Mouse (Mus musculus) left cerebral cortex, postnatal 4 days (tissue): ENCODE measurements around the gene Oog2. TPM values are rescaled to one million over a fixed set of nuclear protein-coding genes. Genes with fewer than 3 reads are reported as not detected.
"Not testable (repeated sequence)": the region's sequence is repeated elsewhere in the genome, so short reads cannot be mapped to it uniquely, and the experiment has no call there.

Experiments used
- DNase-seq: peaks from one replicate; pipeline ENCODE4 v3.0.0-alpha.2; 2022
- intact Hi-C: fragments of 180-260 bp; cut with DNase I; formaldehyde crosslinking; loops from one replicate; pipeline ENCODE4 v1.15.1; 2025
- total RNA-seq, 2 experiments: library from RNA; stranded (reverse); gene quantifications; 2 replicates each; pipeline ENCODE4 v1.2.3; 2021

The Oog2 gene
- not detected for total RNA-seq

GRCm38 (mm10) chr4:144190419-144190818, at the start of gene Oog2:
Oog2 (plus strand) TSS chr4:144190719.
- intact Hi-C loops = no loop called here
- DNase-seq = no peak

- intact Hi-C loops = no loop called here
- DNase-seq = no peak
Measured at GRCm38 (mm10) chr4:144162563-144162962, 28.0 kb upstream of the Oog2 start, which contains the start of gene Oog3. Oog3 (minus strand) TSS chr4:144162663.

GRCm38 (mm10) chr4:144213218-144213617, 22.7 kb downstream of the Oog2 start, which contains the start of gene C87977:
C87977 (minus strand) TSS chr4:144213318.
- intact Hi-C loops, DNase-seq: not testable (repeated sequence)

Other genes with a start within 250 kb of the Oog2 start
- not detected for gene Pramef25, start 239.7 kb upstream of the Oog2 start, total RNA-seq
- not detected for gene Gm13101, start 223.8 kb upstream of the Oog2 start, total RNA-seq
- gene Pramef17, start 196.3 kb upstream of the Oog2 start, total RNA-seq = not detected
- not detected for gene Pramel4, start 131.6 kb upstream of the Oog2 start, total RNA-seq
- not detected for gene Gm13102, start 84.2 kb upstream of the Oog2 start, total RNA-seq
- gene Oog3, start 28.1 kb upstream of the Oog2 start, total RNA-seq = not detected
- gene C87977, start 22.6 kb downstream of the Oog2 start, total RNA-seq = not detected
- not detected for gene Pramel5, start 89.8 kb downstream of the Oog2 start, total RNA-seq
- not detected for gene Gm13128, start 139.5 kb downstream of the Oog2 start, total RNA-seq
- gene Gm13119, start 167.2 kb downstream of the Oog2 start, total RNA-seq = not detected
- not detected for gene Pramef20, start 187.2 kb downstream of the Oog2 start, total RNA-seq
- not detected for gene Pramef12, start 217.7 kb downstream of the Oog2 start, total RNA-seq
- gene 1700012P22Rik, start 248.1 kb downstream of the Oog2 start, total RNA-seq = not detected